Mouse (Mus musculus) embryonic facial prominence, embryonic 13.5 days (tissue): ENCODE data around the gene Akap2. TPM values are rescaled to one million over a fixed set of nuclear protein-coding genes. Genes with fewer than 3 reads are reported as not detected.
A peak's percentile ranks its signal among the peaks of the same experiment; 100 is the strongest.

ENCODE experiments used
- ATAC-seq: fragments of 200-750 bp; cut with Nextera tagmentation; 2 replicates; pipeline ENCODE4 v1.8.0; 2017; ENCODE audit warnings: low read depth; ENCODE audit not compliant: insufficient number of reproducible peaks, insufficient read depth, low FRiP score, low TSS enrichment
- H3K27ac ChIP-seq: fragments of 300-500 bp; sonication (generic); 2 replicates; pipeline ENCODE4 v1.5.1; 2015; ENCODE audit warnings: moderate library complexity, mild to moderate bottlenecking, inconsistent platforms
- H3K27me3 ChIP-seq: fragments of 300-500 bp; sonication (generic); 2 replicates; pipeline ENCODE4 v1.6.1; 2015; ENCODE audit warnings: mild to moderate bottlenecking, inconsistent platforms
- H3K36me3 ChIP-seq: fragments of 300-500 bp; sonication (generic); 2 replicates; pipeline ENCODE4 v1.6.1; 2015; ENCODE audit warnings: mild to moderate bottlenecking, inconsistent platforms
- H3K4me1 ChIP-seq: fragments of 300-500 bp; sonication (generic); 2 replicates; pipeline ENCODE4 v1.6.1; 2015; ENCODE audit warnings: inconsistent platforms
- H3K4me2 ChIP-seq: fragments of 300-500 bp; sonication (generic); 2 replicates; pipeline ENCODE4 v1.6.1; 2015; ENCODE audit warnings: moderate library complexity, mild to moderate bottlenecking, inconsistent platforms
- H3K4me3 ChIP-seq: fragments of 300-500 bp; sonication (generic); 2 replicates; pipeline ENCODE4 v1.5.1; 2015; ENCODE audit warnings: mild to moderate bottlenecking, inconsistent platforms
- H3K9ac ChIP-seq: fragments of 300-500 bp; sonication (generic); 2 replicates; pipeline ENCODE4 v1.6.1; 2015; ENCODE audit warnings: mild to moderate bottlenecking, inconsistent platforms
- H3K9me3 ChIP-seq: fragments of 300-500 bp; sonication (generic); 2 replicates; pipeline ENCODE4 v1.6.1; 2016; ENCODE audit warnings: inconsistent platforms
- WGBS: fragments of 180-500 bp; shearing (Covaris S2); methylation state at CpG from one replicate; pipeline ENCODE4 v1.1.7; 2015; ENCODE audit warnings: mixed read lengths; 5-methylcytosine and 5-hydroxymethylcytosine counted together
- polyA plus RNA-seq: library from polyadenylated mRNA; unstranded; fragments of >200 nt; fragmentation: Nextera tagmentation; extraction: Ambion mirVana; gene quantifications from 2 replicates; pipeline ENCODE4 v1.2.1, GENCODE M21; 2015

Akap2 gene
- polyA plus RNA-seq, 1 experiment from 2014 or later, result 28.1 TPM

DNA sequence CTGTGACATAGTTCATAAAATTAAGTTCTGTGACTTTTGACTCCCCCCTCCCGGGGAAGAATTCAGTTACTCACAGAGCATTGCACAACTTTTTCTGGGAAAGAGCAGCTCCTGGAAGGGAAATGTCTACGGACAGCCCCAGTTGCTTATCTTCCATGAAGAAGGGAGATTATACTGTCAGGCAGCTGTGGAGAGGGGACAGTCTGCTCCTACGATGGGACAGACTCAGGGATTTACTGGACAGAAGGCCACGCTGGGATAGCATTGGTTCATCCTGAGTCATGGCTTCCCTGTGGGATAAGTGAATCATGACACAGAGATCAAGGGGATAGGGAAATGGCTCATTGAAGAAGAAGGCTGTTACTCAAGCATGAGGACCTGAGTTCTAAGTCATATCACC lies 121.9 kb downstream of the Akap2 start:
- 77% methylated on average over 4 of the region's 4 CpGs for WGBS
- Histone ChIP-seq H3K36me3 (no peaks in the 10 kb centered on the region), H3K4me1 (peaks cover 7% of the 10 kb centered on the region; the same call in 1 of the 2 replicates), H3K4me3 (no peak overlapping the region), H3K9me3 (no peaks in the 10 kb centered on the region), H3K27ac (no peak overlapping the region), H3K4me2 (no peak overlapping the region), H3K9ac (no peak overlapping the region), H3K27me3 (no peaks in the 10 kb centered on the region)
- ATAC-seq, result no peak

GRCm38 (mm10) chr4:57841911-57842310 lies 124.5 kb downstream of the Akap2 start:
- ATAC-seq, result no peak
- no peak overlapping the region for H3K4me3 ChIP-seq
- no peaks in the 10 kb centered on the region for H3K36me3 ChIP-seq
- H3K27ac ChIP-seq, result no peak overlapping the region
- no peak overlapping the region for H3K9ac ChIP-seq
- 29% methylated on average over 1 of the region's 1 CpGs for WGBS
- no peaks in the 10 kb centered on the region for H3K9me3 ChIP-seq
- no peaks in the 10 kb centered on the region for H3K27me3 ChIP-seq
- peaks cover 32% of the 10 kb centered on the region for H3K4me1 ChIP-seq
- H3K4me2 ChIP-seq, result no peak overlapping the region

- H3K27ac ChIP-seq, result no peak overlapping the region
- WGBS, result 78% methylated on average over 11 of the region's 11 CpGs
- no peaks in the 10 kb centered on the region for H3K27me3 ChIP-seq
- H3K4me2 ChIP-seq, result no peak overlapping the region
- H3K36me3 ChIP-seq, result no peaks in the 10 kb centered on the region
- ATAC-seq, result no peak
- H3K4me3 ChIP-seq, result no peak overlapping the region
- no peaks in the 10 kb centered on the region for H3K9me3 ChIP-seq
- peaks cover 40% of the 10 kb centered on the region for H3K4me1 ChIP-seq
- no peak overlapping the region for H3K9ac ChIP-seq
Observed at GRCm38 (mm10) chr4:57842472-57843305, 125.2 kb downstream of the Akap2 start.

GRCm38 (mm10) chr4:57845031-57845431 lies 127.6 kb downstream of the Akap2 start:
- WGBS, result 6% methylated on average over 10 of the region's 10 CpGs
- peaks cover 47% of the 10 kb centered on the region for H3K4me1 ChIP-seq

GRCm38 (mm10) chr4:57845541-57846210 lies 128.2 kb downstream of the Akap2 start:
- peak overlapping the region; percentile 33 for H3K4me3 ChIP-seq
- H3K4me1 ChIP-seq, result peaks cover 43% of the 10 kb centered on the region

More at GRCm38 (mm10) chr4:57845031-57845431, 127.6 kb downstream of the Akap2 start:
- peak overlapping the region; percentile 89 for H3K27ac ChIP-seq
- H3K36me3 ChIP-seq, result peaks cover 5% of the 10 kb centered on the region; the same call in 1 of the 2 replicates
- H3K4me3 ChIP-seq, result peak overlapping the region; percentile 33
- H3K9me3 ChIP-seq, result no peaks in the 10 kb centered on the region
- H3K4me2 ChIP-seq, result peak overlapping the region; percentile 55
- H3K9ac ChIP-seq, result peak overlapping the region; percentile 61
- 0 out of 2 replicates have a peak, but pooled peaks have one; percentile 29 for ATAC-seq
- no peaks in the 10 kb centered on the region for H3K27me3 ChIP-seq

GRCm38 (mm10) chr4:57846381-57846990 lies 129.0 kb downstream of the Akap2 start:
- Histone ChIP-seq H3K27me3 (no peaks in the 10 kb centered on the region), H3K27ac (peak overlapping the region; percentile 89), H3K4me2 (peak overlapping the region; percentile 55), H3K36me3 (peaks cover 9% of the 10 kb centered on the region; the same call in 1 of the 2 replicates), H3K9ac (peak overlapping the region; percentile 61), H3K4me1 (peaks cover 47% of the 10 kb centered on the region), H3K4me3 (peak overlapping the region; percentile 33), H3K9me3 (no peaks in the 10 kb centered on the region)
- WGBS, result 18% methylated on average over 11 of the region's 12 CpGs
- peak; percentile 32; the same call in 1 of the 2 replicates for ATAC-seq

More at GRCm38 (mm10) chr4:57845541-57846210, 128.2 kb downstream of the Akap2 start:
- Histone ChIP-seq H3K27ac (peak overlapping the region; percentile 89), H3K27me3 (no peaks in the 10 kb centered on the region), H3K4me2 (peak overlapping the region; percentile 55), H3K9ac (peak overlapping the region; percentile 61), H3K9me3 (no peaks in the 10 kb centered on the region), H3K36me3 (peaks cover 9% of the 10 kb centered on the region; the same call in 1 of the 2 replicates)
- no peak for ATAC-seq
- 20% methylated on average over 12 of the region's 12 CpGs for WGBS

DNA sequence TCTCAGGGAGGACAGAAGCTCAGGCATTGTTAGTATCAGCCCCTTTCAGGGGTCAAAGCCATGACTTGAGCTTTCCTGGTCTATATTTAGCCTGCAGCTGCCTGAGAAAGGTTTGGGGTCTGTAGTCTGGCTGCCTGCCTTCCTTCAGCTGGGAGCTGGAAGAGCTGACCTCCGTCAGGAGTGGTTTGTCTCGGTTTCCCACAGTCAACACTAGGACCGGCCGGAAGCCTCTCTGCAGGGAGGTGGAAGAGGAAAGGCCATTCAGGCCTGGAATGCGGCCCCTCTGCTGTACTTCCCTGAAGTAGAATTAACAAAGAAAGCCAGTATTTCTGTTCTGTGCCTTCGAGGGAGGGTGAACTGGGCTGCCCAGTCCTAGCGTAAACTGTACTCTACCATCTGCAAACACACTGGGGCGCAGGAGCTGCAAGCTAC lies 129.6 kb downstream of the Akap2 start:
- H3K27ac ChIP-seq, result peak overlapping the region; percentile 89
- H3K9me3 ChIP-seq, result no peaks in the 10 kb centered on the region
- peaks cover 9% of the 10 kb centered on the region; the same call in 1 of the 2 replicates for H3K36me3 ChIP-seq
- 0 out of 2 replicates have a peak overlapping the region, but pooled peaks have one; percentile 4 for H3K4me3 ChIP-seq
- H3K4me1 ChIP-seq, result peaks cover 52% of the 10 kb centered on the region
- no peak for ATAC-seq
- 28% methylated on average over 8 of the region's 8 CpGs for WGBS
- H3K27me3 ChIP-seq, result no peaks in the 10 kb centered on the region
- H3K4me2 ChIP-seq, result peak overlapping the region; percentile 55
- peak overlapping the region; percentile 49; the same call in 1 of the 2 replicates for H3K9ac ChIP-seq

- WGBS, result 83% methylated on average over 3 of the region's 3 CpGs
- H3K4me1 ChIP-seq, result peaks cover 59% of the 10 kb centered on the region
Observed at GRCm38 (mm10) chr4:57847676-57848075, 130.2 kb downstream of the Akap2 start.

DNA sequence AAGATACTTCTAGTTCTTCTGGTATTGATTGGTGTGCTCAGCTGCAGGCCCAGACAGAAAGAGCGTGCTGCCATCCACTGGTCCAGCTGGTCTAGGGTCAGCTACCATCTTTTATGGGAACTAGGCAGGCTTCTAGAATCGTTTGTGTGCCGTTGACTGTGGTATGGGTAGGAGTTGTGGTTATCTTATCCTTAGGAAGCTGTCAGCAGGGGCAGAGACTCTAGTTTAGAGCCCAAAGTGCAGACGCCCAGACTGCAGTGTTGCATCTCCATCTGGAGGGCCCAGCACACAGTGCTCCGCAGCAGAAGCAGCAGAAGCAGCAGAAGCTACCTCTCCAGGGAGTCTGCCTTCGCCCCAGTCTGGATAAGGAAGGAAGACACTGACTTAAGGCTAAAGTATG lies 132.0 kb downstream of the Akap2 start:
- H3K36me3 ChIP-seq, result peaks cover 11% of the 10 kb centered on the region
- WGBS, result 86% methylated on average over 6 of the region's 6 CpGs
- no peaks in the 10 kb centered on the region for H3K9me3 ChIP-seq
- no peak overlapping the region for H3K4me3 ChIP-seq
- no peak overlapping the region for H3K27ac ChIP-seq
- H3K4me2 ChIP-seq, result no peak overlapping the region
- peaks cover 59% of the 10 kb centered on the region for H3K4me1 ChIP-seq
- H3K9ac ChIP-seq, result no peak overlapping the region
- ATAC-seq, result no peak
- H3K27me3 ChIP-seq, result no peaks in the 10 kb centered on the region

More at GRCm38 (mm10) chr4:57847676-57848075, 130.2 kb downstream of the Akap2 start:
- Histone ChIP-seq H3K4me3 (no peak overlapping the region), H3K27ac (peak overlapping the region; percentile 89), H3K9me3 (no peaks in the 10 kb centered on the region), H3K36me3 (peaks cover 9% of the 10 kb centered on the region; the same call in 1 of the 2 replicates), H3K4me2 (peak overlapping the region; percentile 55), H3K27me3 (no peaks in the 10 kb centered on the region), H3K9ac (no peak overlapping the region)
- ATAC-seq, result no peak

GRCm38 (mm10) chr4:57851731-57852130 lies 134.3 kb downstream of the Akap2 start:
- H3K27me3 ChIP-seq, result no peaks in the 10 kb centered on the region

DNA sequence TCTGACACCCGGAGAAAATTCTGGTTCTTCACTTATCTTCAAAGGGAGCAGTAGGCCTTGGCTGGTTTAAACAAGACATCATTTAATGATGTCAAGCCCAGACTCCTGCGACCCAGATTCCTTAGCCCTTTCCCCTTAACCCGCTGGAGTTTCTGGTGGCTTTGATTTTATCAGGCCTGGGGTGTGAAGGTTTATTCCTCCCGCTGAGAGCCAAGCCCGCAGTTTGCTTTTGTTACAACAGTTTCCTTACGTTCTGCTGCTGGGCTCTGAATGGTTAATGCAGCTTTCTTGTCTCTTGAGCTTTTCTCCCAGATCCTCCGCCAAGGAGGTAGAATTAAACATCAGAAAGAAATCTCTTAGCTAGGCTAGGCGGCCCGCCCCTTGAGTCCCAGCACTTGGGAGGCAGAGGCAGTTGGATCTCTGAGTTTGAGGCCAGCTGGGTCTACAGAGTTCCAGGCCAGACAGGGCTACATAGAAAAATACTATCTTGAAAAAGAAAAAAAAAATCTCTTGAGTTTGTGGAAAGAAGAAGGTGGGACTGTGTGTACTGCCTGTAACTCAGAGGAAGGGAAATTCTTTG lies 135.1 kb downstream of the Akap2 start:
- Histone ChIP-seq H3K27ac (no peak overlapping the region), H3K9ac (no peak overlapping the region), H3K27me3 (no peaks in the 10 kb centered on the region), H3K4me3 (no peak overlapping the region), H3K4me2 (no peak overlapping the region), H3K36me3 (peaks cover 42% of the 10 kb centered on the region), H3K9me3 (0 out of 2 replicates have a peak, but pooled peaks cover under 1% of the 10 kb centered on the region), H3K4me1 (peaks cover 31% of the 10 kb centered on the region)
- WGBS, result 25% methylated on average over 9 of the region's 9 CpGs
- no peak for ATAC-seq

More at GRCm38 (mm10) chr4:57851731-57852130, 134.3 kb downstream of the Akap2 start:
- no peak overlapping the region for H3K9ac ChIP-seq
- H3K4me2 ChIP-seq, result no peak overlapping the region
- peaks cover 34% of the 10 kb centered on the region for H3K36me3 ChIP-seq
- no peak for ATAC-seq
- H3K4me3 ChIP-seq, result no peak overlapping the region
- WGBS, result 73% methylated on average over 1 of the region's 1 CpGs
- no peaks in the 10 kb centered on the region for H3K9me3 ChIP-seq
- H3K27ac ChIP-seq, result peak overlapping the region; percentile 44; the same call in 1 of the 2 replicates
- peaks cover 39% of the 10 kb centered on the region for H3K4me1 ChIP-seq
